Mouse (Mus musculus) lung, postnatal 0 days (tissue): ENCODE results near the gene Ube2q1.
A peak's percentile ranks its signal among the peaks of the same experiment; 100 is the strongest.

Source experiments
- CTCF ChIP-seq: IDR thresholded peaks from 2 replicates; pipeline ENCODE4 v1.5.1; 2016; ENCODE audit warnings: antibody characterized with exemption, mild to moderate bottlenecking
- EP300 ChIP-seq: IDR thresholded peaks from 2 replicates; pipeline ENCODE4 v1.6.1; 2016; ENCODE audit warnings: antibody characterized with exemption, mild to moderate bottlenecking, control low read depth

GRCm38 (mm10) chr3:89801507-89801847 lies 28.1 kb downstream of the Ube2q1 start:
- TF ChIP-seq EP300, result no peak
- peak; percentile 46 for TF ChIP-seq CTCF
